Mouse (Mus musculus) mature B cell (primary cell): ENCODE measurements around the gene Arhgap17.

Experiments
- in situ Hi-C: fragments of 300-500 bp; cut with MboI; formaldehyde crosslinking; loops from 2 replicates; pipeline ENCODE4 v1.14.3; 2019

Gene Arhgap17

GRCm38 (mm10) chr7:123368778-123369746 is 653 bp downstream of the Arhgap17 start:
- in situ Hi-C loops, result loop anchor here (5.0 kb wide), 1 partner anchor 37 kb away; no protein-coding TSS in a partner anchor

GRCm38 (mm10) chr7:123368187-123368586 is 1.5 kb downstream of the Arhgap17 start:
- in situ Hi-C loops, result loop anchor here (5.0 kb wide), 1 partner anchor 36 kb away; no protein-coding TSS in a partner anchor

- in situ Hi-C loops, result loop anchor here (5.0 kb wide), 1 partner anchor 35 kb away; no protein-coding TSS in a partner anchor
These were observed 2.2 kb downstream of the Arhgap17 start for GRCm38 (mm10) chr7:123367218-123368150.

GRCm38 (mm10) chr7:123366806-123367205 is 2.9 kb downstream of the Arhgap17 start:
- in situ Hi-C loops, result loop anchor here (5.0 kb wide), 1 partner anchor 35 kb away; no protein-coding TSS in a partner anchor

- in situ Hi-C loops, result loop anchor here (5.0 kb wide), 1 partner anchor 34 kb away; no protein-coding TSS in a partner anchor
These were observed 3.6 kb downstream of the Arhgap17 start for GRCm38 (mm10) chr7:123365876-123366741.

- in situ Hi-C loops, result no loop called here
These were observed 5.7 kb downstream of the Arhgap17 start for GRCm38 (mm10) chr7:123363971-123364370.

- in situ Hi-C loops, result no loop called here
These were observed 6.9 kb downstream of the Arhgap17 start for GRCm38 (mm10) chr7:123362806-123363205.

- in situ Hi-C loops, result no loop called here
These were observed 8.3 kb downstream of the Arhgap17 start for GRCm38 (mm10) chr7:123361229-123361980.

- in situ Hi-C loops, result no loop called here
These were observed 9.5 kb downstream of the Arhgap17 start for GRCm38 (mm10) chr7:123360185-123360584.

GRCm38 (mm10) chr7:123359101-123359500 is 10.6 kb downstream of the Arhgap17 start:
- in situ Hi-C loops, result no loop called here

GRCm38 (mm10) chr7:123356158-123356557 is 13.6 kb downstream of the Arhgap17 start:
- in situ Hi-C loops, result no loop called here

- in situ Hi-C loops, result no loop called here
These were observed 14.9 kb downstream of the Arhgap17 start for GRCm38 (mm10) chr7:123354851-123355250.

- in situ Hi-C loops, result no loop called here
These were observed 15.3 kb downstream of the Arhgap17 start for GRCm38 (mm10) chr7:123354392-123354791.

- in situ Hi-C loops, result no loop called here
These were observed 15.8 kb downstream of the Arhgap17 start for GRCm38 (mm10) chr7:123353879-123354278.

- in situ Hi-C loops, result no loop called here
These were observed 16.6 kb downstream of the Arhgap17 start for GRCm38 (mm10) chr7:123353081-123353480.

GRCm38 (mm10) chr7:123350243-123350642 is 19.5 kb downstream of the Arhgap17 start:
- in situ Hi-C loops, result no loop called here

- in situ Hi-C loops, result no loop called here
These were observed 19.9 kb downstream of the Arhgap17 start for GRCm38 (mm10) chr7:123349813-123350212.

- in situ Hi-C loops, result no loop called here
These were observed 23.0 kb downstream of the Arhgap17 start for GRCm38 (mm10) chr7:123346631-123347290.

GRCm38 (mm10) chr7:123345041-123345544 is 24.6 kb downstream of the Arhgap17 start:
- in situ Hi-C loops, result no loop called here
